Mouse (Mus musculus): ENCODE data around the gene Ston2. TPM values are rescaled to one million over a fixed set of nuclear protein-coding genes. Genes with fewer than 3 reads are reported as not detected.

The Ston2 gene
- polyA plus RNA-seq, 1 experiment from 2014 or later: 7.4 TPM

Small RNA genes within 50 kb of the gene (microRNA-seq; reads per million reads assigned to microRNA genes)
- gene Gm22015: not detected

Other genes starting within 250 kb of the Ston2 start
- 74.6 and 83.4 TPM in 2 replicates for gene Gtf2a1, start 197.9 kb downstream of the Ston2 start, polyA plus RNA-seq (2015; fragmentation: Nextera tagmentation; extraction: Ambion mirVana)
- gene Sel1l, start 60.8 kb upstream of the Ston2 start, polyA plus RNA-seq (2015; fragmentation: Nextera tagmentation; extraction: Ambion mirVana): 102 and 105 TPM in 2 replicates

Data from midbrain, embryonic 13.5 days (tissue).